Comparison of ENCODE assay signal across 28 mouse cellular contexts in the genomic region with DNA sequence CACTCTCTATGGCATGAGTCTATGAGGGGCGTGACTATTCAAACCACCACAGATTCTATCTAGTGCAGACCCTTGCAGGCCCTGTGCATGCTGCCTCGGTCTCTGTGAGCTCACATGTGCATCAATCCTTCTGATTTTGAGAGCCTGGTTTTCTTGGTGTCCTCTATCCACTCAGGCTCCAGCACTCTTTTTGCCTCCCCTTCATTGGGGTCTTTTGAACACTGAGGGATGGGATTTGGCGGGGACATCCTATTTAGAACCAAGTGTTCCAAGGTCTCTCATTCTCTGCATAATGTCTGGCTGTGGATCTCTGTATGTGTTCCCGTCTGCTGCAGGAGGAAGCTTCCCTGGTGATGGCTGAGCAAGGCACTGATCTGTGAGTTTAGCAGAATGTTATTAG.
"Had no signal": no experiment of that assay in that cellular context is flagged by ENCODE, and none has a peak within 500 bp of the region (broad histone marks: within the 10 kb centered on the region; RNA-seq: fewer than 3 reads in every experiment).

No protein-coding gene starts in this region.

- ATAC-seq: forebrain, embryonic 13.5 days; forebrain, embryonic 14.5 days; forebrain, embryonic 15.5 days; forebrain, embryonic 16.5 days; forebrain, postnatal 0 days had no signal

- H3K4me2 ChIP-seq: embryonic facial prominence, embryonic 12.5 days; embryonic facial prominence, embryonic 13.5 days; embryonic facial prominence, embryonic 15.5 days; forebrain, embryonic 12.5 days; forebrain, embryonic 13.5 days; forebrain, embryonic 15.5 days had no signal

- H3K4me1 ChIP-seq: embryonic facial prominence, embryonic 10.5 days; embryonic facial prominence, embryonic 12.5 days; embryonic facial prominence, embryonic 15.5 days; forebrain, embryonic 12.5 days; forebrain, embryonic 13.5 days; forebrain, embryonic 15.5 days had no signal

- H3K27ac ChIP-seq: embryonic facial prominence, embryonic 10.5 days; embryonic facial prominence, embryonic 12.5 days; embryonic facial prominence, embryonic 13.5 days; embryonic facial prominence, embryonic 15.5 days; forebrain, embryonic 10.5 days; forebrain, embryonic 12.5 days; forebrain, embryonic 13.5 days; forebrain, embryonic 15.5 days; gastrocnemius, adult 2 months; heart, adult 2 months had no signal

- DNase-seq: cerebellum, adult 2 months; cerebellum, adult 8-10 months; cerebellum, adult 9-10 months; cerebellum, adult 9-11 months; cerebellum, postnatal 10 days; cerebellum, postnatal 14 days; cerebellum, postnatal 25 days; cerebellum, postnatal 36 days; embryo, embryonic 11 days; forebrain, postnatal 0 days; gastrocnemius, adult 2 months; gastrocnemius, postnatal 10 days; gastrocnemius, postnatal 14 days; gastrocnemius, postnatal 25 days; gastrocnemius, postnatal 36 days; heart, adult 18-20 months had no signal

- H3K27me3 ChIP-seq: embryonic facial prominence, embryonic 12.5 days; embryonic facial prominence, embryonic 13.5 days; embryonic facial prominence, embryonic 15.5 days; forebrain, embryonic 12.5 days; forebrain, embryonic 13.5 days; forebrain, embryonic 15.5 days had no signal

- H3K4me3 ChIP-seq: embryonic facial prominence, embryonic 10.5 days; embryonic facial prominence, embryonic 12.5 days; embryonic facial prominence, embryonic 13.5 days; embryonic facial prominence, embryonic 15.5 days; erythroblast, embryonic 14.5 days; forebrain, embryonic 10.5 days; forebrain, embryonic 12.5 days; forebrain, embryonic 13.5 days; forebrain, embryonic 15.5 days; gastrocnemius, adult 2 months; heart, adult 2 months had no signal

- H3K36me3 ChIP-seq: embryonic facial prominence, embryonic 10.5 days; embryonic facial prominence, embryonic 12.5 days; embryonic facial prominence, embryonic 13.5 days; embryonic facial prominence, embryonic 15.5 days; forebrain, embryonic 10.5 days; forebrain, embryonic 12.5 days; forebrain, embryonic 15.5 days had no signal

- H3K9me3 ChIP-seq: embryonic facial prominence, embryonic 10.5 days; embryonic facial prominence, embryonic 12.5 days; embryonic facial prominence, embryonic 13.5 days; embryonic facial prominence, embryonic 15.5 days; forebrain, embryonic 10.5 days; forebrain, embryonic 12.5 days; forebrain, embryonic 13.5 days; forebrain, embryonic 15.5 days had no signal

- H3K9ac ChIP-seq: embryonic facial prominence, embryonic 12.5 days; embryonic facial prominence, embryonic 13.5 days; embryonic facial prominence, embryonic 15.5 days; forebrain, embryonic 12.5 days; forebrain, embryonic 13.5 days; forebrain, embryonic 15.5 days; forebrain, postnatal 0 days had no signal
